Mouse (Mus musculus) macrophage (primary cell): Measurements from ENCODE around the gene Ssbp3. TPM values are rescaled to one million over a fixed set of nuclear protein-coding genes. Genes with fewer than 3 reads are reported as not detected.

Source experiments
- H3K27ac ChIP-seq: fragments of 350-480 bp; formaldehyde crosslinking; 2 replicates; pipeline ENCODE4 v1.9.0; 2021
- H3K36me3 ChIP-seq: fragments of 350-480 bp; formaldehyde crosslinking; 2 replicates; pipeline ENCODE4 v1.9.0; 2021; ENCODE audit errors: inconsistent target
- H3K4me3 ChIP-seq: fragments of 350-480 bp; formaldehyde crosslinking; 2 replicates; pipeline ENCODE4 v1.9.0; 2021; ENCODE audit errors: inconsistent target
- H3K79me2 ChIP-seq: fragments of 350-480 bp; formaldehyde crosslinking; 2 replicates; pipeline ENCODE4 v1.9.0; 2021; ENCODE audit errors: inconsistent target
- WGBS: methylation state at CpG from one replicate; pipeline ENCODE4 v1.1.7; 2026; ENCODE audit warnings: inconsistent platforms; ENCODE audit not compliant: missing documents; 5-methylcytosine and 5-hydroxymethylcytosine counted together
- polyA plus RNA-seq: library from polyadenylated mRNA; stranded (reverse); fragments of 250-400 nt; gene quantifications from 3 replicates; pipeline ENCODE4 v1.2.4, GENCODE M21; 2018; ENCODE audit warnings: inconsistent platforms

Gene Ssbp3
- polyA plus RNA-seq, 1 experiment from 2014 or later: 44.3 TPM

DNA sequence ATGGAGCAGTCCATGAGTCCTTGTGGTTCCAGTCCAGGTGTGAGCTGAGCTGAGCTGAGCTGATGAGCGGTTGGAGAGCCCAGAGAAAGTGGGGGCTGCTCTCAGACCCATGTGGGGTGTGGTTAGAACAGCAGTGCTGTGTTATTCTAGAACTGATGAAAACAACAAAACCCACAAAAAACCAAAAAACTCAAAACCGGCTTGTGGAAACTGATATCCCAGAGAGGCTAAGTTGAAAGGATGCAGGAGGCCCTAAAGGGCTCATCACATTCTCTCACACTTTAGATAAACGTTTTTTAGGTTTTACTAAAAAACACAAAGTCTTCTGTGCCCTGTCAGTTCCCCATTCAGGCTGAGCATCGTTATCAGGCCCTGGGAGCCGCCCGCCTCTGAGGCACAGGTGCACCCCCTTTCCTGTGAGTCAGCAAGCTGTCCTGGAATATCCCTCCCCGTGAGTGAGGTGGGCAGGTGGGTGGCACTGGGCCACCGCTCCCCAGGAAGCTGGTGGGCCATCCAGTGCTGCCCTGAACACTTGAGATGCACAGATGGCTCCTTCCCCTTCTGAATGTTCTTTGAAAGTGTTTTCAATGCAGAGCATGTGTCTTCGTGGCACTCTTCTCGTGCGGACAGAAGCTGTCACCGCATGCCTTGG lies 24.6 kb downstream of the Ssbp3 start:
- Histone ChIP-seq H3K79me2 (no peaks in the 10 kb centered on the region; the same call in 1 of the 2 replicates), H3K36me3 (no peaks in the 10 kb centered on the region), H3K27ac (no peak overlapping the region), H3K4me3 (no peak overlapping the region)
- 62% methylated on average over 12 of the region's 12 CpGs for WGBS

DNA sequence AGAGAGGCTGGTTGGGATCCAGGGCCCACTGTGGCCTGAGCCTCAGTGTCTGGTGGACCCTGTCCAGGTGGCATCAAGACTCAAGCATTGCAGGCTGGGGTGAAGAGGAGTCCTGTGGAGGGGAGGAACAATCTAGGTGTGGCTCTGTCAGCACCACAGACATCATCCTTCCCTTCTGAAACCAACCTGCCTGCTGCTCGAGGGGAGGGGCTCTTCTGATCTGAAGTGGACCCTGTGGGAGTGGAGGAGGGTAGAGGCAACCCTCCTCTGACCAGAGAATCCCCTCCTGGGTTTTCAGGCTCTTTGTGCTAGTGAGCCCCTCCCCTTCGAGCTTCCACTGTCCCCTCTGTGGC lies 25.1 kb downstream of the Ssbp3 start:
- no peaks in the 10 kb centered on the region for H3K36me3 ChIP-seq
- WGBS: 59% methylated on average over 2 of the region's 2 CpGs
- no peak overlapping the region for H3K27ac ChIP-seq
- H3K79me2 ChIP-seq: no peaks in the 10 kb centered on the region; the same call in 1 of the 2 replicates
- H3K4me3 ChIP-seq: no peak overlapping the region

DNA sequence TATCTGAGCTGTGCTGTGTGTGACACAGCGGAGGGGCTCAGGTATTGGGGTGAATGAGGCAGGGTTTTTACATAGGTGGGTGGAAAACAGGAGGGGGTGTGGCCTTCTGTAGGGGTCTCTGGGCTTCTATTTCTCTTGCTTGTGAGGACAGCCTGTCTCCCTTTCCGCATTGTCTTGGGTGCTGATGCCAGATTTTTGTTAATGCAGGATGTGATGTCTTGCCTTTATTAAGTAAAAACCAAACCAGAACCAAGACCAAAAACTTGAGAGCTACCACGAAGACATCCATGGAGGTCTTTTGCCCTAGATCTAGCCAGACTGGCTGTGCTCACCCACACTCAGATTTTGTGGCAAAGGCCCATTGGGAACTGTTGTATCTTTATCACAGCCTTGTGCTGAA lies 25.5 kb downstream of the Ssbp3 start:
- H3K36me3 ChIP-seq: no peaks in the 10 kb centered on the region
- 87% methylated on average over 3 of the region's 3 CpGs for WGBS
- H3K27ac ChIP-seq: no peak overlapping the region
- H3K4me3 ChIP-seq: no peak overlapping the region
- no peaks in the 10 kb centered on the region; the same call in 1 of the 2 replicates for H3K79me2 ChIP-seq

DNA sequence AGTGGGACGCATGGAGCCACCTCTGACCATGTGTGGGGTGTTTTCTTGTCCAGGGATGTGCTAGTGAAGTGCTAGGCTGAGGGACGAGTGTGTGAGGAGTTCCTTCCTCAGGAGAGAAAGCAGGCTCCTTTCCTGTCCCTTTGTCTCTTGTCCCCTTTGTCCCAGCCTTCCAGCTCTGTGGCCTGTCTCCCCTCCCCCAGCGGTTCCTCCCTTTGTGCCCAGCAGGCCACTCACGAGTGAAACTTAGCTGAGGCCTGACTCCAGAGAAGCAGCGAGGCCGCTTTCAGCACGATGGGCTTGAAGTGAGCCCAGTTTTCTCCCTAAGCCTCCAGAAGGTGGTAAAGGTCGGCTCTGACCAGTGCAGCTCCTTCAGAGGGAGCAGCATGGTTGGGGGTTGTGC lies 26.2 kb downstream of the Ssbp3 start:
- Histone ChIP-seq H3K36me3 (no peaks in the 10 kb centered on the region), H3K4me3 (no peak overlapping the region), H3K27ac (no peak overlapping the region), H3K79me2 (no peaks in the 10 kb centered on the region; the same call in 1 of the 2 replicates)
- whole genome bisulfite sequencing: 90% methylated on average over 8 of the region's 8 CpGs

DNA sequence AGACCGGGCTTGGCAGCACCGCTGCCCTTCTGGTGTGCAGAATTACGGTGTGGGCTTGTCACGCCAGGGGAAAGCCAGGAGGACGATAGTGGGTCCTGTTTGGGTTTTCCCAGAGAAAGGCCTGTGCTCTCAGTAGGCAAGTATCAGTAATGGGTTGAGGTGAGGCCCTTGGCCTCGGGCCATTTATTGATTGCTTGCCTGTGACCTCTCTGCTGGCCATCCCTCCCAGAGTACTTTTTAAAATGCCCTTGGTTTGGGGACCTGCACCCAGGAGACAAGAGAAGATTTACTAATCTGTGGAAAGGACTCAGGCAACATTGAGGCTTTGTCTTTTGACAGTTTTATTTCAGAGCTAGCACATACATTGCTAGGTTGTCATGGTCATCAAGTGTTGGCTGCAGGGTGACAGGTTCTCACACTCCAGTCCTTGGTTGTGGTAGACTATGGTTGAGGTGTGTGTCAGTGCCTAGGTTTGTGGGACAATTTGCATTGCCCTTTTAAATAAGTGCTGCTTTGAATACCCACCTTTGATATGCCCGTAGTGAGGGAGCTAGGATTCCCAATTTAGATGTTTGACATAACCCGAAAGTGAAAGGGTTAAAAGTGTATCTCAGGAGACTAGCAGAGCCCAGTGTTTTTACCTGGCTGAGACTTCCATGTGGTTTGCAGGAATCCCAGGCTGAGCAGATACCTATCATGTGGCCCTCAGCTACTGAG lies 28.2 kb downstream of the Ssbp3 start:
- H3K27ac ChIP-seq: no peak overlapping the region
- no peak overlapping the region for H3K4me3 ChIP-seq
- H3K36me3 ChIP-seq: no peaks in the 10 kb centered on the region
- 95% methylated on average over 8 of the region's 8 CpGs for WGBS
- H3K79me2 ChIP-seq: no peaks in the 10 kb centered on the region

DNA sequence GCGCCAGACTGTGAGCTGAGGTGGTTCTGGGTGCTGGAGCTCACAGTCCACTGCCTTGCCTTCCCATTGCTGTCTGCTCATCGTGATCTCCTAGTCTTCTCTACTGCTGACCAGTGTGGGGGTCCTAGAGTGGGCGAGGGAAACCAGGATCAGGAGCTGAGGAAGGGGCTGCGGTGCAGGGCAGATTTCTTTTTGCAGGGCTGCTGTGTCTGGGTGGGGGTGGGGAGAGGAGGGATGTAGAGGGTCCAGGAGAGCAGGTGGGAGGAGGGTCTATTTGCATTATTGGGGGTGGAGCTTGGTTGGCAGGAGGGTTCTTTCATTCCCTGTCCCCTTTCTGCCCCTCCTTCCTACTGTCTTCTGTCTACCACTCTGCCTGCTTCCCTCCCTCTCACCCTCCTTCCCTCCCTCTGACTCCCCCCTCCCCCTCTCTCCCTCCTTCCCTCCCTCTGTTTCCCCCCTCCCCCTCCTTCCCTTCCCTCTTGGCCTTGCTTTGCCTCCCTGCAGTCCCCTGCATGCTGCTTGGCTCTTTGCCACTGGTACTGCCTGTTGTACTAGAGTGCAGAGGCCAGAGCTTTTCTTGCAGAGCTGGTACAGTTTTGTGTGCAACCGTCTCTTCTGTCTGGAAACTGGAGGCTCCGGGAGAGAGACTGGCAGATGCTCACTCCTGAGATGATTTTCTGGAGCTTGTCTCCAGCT lies 28.9 kb downstream of the Ssbp3 start:
- Histone ChIP-seq H3K4me3 (no peak overlapping the region), H3K36me3 (no peaks in the 10 kb centered on the region), H3K27ac (no peak overlapping the region), H3K79me2 (no peaks in the 10 kb centered on the region)
- 69% methylated on average over 6 of the region's 6 CpGs for WGBS

DNA sequence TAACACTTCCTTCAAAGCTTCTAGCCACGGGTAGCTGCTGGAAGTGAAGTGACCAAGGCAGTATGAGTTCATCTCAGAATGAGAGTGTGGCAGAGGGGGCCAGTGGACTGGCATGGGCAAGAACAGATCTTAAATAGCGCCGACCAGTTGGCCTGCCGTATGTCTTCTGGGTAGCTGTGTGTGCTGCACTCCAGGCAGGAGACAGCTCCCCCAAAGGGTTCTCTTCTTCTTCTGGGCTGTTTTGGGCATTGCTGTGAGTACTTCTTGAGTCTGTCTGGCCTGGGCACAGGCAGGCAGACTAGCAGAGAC lies 29.4 kb downstream of the Ssbp3 start:
- WGBS: 48% methylated on average over 4 of the region's 4 CpGs
- Histone ChIP-seq H3K79me2 (no peaks in the 10 kb centered on the region), H3K4me3 (no peak overlapping the region), H3K36me3 (no peaks in the 10 kb centered on the region), H3K27ac (no peak overlapping the region)

DNA sequence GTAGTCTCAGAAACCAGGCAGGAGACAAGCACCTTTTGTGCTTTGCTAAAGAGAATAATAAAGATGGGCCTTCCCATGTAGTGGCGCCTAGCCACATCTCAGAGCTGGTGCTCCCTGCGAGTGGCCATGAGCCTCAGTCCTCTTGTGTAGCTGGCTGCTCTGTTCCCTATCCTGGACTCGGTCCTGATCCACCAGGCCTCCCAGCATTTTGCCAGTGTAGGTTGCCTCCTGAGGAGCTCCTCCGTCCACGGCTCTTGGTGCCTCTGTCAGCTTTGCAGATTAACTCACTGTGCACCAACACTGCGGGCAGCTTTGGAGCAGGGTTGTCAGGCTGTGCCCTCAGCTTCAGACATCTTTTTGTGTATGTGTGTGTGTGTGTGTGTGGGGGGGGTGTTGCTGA lies 30.4 kb downstream of the Ssbp3 start:
- H3K36me3 ChIP-seq: no peaks in the 10 kb centered on the region
- no peak overlapping the region for H3K27ac ChIP-seq
- H3K4me3 ChIP-seq: no peak overlapping the region
- no peaks in the 10 kb centered on the region for H3K79me2 ChIP-seq
- 93% methylated on average over 6 of the region's 6 CpGs for WGBS

DNA sequence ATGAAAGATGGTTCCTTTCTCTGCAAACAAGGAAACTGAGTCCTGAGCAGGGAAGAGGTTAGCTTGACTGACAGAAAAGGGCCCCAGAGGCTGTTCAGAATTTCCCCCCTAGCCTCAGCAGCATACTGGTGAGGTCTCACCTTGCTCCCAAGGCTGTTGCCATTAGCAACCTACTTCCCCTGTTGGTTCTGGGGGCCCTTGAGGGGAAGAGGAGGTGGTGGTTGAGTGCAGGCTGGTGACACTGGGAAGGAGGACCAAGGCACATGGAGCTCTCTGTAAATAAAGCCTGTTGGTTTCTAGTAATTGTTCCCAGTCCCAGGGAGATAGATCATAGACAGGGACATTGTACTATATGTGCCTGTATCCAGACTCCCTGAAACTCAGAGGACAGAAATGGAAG lies 31.0 kb downstream of the Ssbp3 start:
- Histone ChIP-seq H3K36me3 (no peaks in the 10 kb centered on the region), H3K4me3 (no peak overlapping the region), H3K27ac (no peak overlapping the region), H3K79me2 (no peaks in the 10 kb centered on the region; the same call in 1 of the 2 replicates)

DNA sequence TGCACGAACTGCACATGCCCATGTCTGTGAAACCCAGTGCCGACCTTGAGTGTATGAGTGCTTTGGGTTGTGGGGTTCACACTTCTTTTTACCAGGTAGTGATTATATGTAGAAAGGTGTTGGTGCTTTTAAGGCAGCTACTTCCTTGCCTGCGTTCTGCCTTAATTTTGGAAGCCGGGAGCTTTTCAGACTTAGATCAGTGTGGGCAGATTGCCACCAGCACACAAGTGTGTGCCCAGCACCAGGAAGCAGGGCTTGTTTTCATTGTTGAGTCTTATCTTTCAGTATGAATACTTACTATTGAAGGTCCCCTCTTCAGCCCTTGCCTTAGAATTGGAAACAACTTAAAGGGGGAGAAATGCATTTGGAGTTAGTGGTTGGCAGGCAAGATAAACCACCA lies 32.0 kb downstream of the Ssbp3 start:
- WGBS: 82% methylated on average over 4 of the region's 4 CpGs
- no peaks in the 10 kb centered on the region for H3K36me3 ChIP-seq
- no peak overlapping the region for H3K4me3 ChIP-seq
- H3K27ac ChIP-seq: no peak overlapping the region
- H3K79me2 ChIP-seq: no peaks in the 10 kb centered on the region; the same call in 1 of the 2 replicates

DNA sequence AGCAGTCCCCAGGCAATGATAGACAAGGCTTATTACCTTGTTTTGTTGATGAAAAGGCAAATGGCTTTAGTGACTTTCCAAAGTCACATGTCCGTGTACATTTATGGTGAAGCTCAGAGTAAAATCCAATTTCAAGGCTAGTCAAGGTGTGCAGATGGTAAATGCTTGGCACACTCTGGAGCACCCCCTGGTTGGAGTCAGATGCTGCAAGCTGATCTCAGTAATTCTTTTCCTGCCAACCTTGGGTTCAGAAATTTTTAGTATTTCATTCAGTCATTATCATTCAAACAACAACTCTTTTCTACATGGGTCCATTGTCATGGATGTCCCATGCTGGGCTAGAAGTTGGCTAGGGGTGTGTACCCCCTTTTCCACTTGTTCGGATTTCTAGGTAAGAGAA lies 33.1 kb downstream of the Ssbp3 start:
- Histone ChIP-seq H3K4me3 (no peak overlapping the region), H3K36me3 (no peaks in the 10 kb centered on the region), H3K79me2 (no peaks in the 10 kb centered on the region; the same call in 1 of the 2 replicates), H3K27ac (no peak overlapping the region)
- 92% methylated on average over 2 of the region's 2 CpGs for WGBS

DNA sequence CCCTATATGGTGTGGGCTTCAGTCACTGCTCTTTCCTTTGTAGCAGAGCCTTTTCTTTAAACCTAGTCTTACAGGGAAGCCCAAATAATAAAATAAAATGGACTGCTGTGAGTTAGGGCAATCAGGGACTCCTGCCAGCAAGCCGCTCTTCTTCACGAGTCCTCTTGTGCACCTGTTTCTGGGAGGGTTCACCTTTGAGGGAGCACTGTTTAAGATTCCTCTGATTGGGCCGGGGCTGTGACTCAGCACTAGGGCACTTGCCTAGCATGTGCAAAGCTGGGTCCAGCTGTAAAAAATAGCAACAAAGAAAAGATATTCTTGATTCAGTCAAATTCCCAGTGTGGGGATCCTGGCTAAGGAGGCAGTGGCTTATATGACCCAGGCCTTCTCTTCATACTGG lies 34.4 kb downstream of the Ssbp3 start:
- H3K79me2 ChIP-seq: no peaks in the 10 kb centered on the region; the same call in 1 of the 2 replicates
- 92% methylated on average over 3 of the region's 3 CpGs for WGBS

DNA sequence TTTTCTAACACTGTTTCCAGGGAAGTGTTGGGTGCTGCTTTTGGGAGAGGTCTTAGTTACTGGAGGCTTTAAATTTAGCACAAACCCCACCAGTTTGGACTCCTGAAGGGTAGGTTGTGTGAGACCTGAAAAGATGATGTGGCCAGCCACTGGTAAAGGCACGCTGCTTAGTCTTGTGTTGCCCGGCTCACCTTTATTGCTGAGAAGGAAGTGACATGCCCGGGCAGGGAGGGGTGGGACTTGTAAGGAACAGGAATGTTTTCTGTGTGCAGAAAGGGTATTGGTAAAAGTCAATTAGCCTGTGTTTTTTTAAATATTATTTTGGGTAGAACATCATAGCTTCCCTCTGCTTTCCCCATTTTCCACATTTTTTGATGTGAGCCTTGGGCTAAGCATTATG lies 37.2 kb downstream of the Ssbp3 start:
- Histone ChIP-seq H3K79me2 (no peaks in the 10 kb centered on the region; the same call in 1 of the 2 replicates), H3K36me3 (no peaks in the 10 kb centered on the region), H3K4me3 (no peak overlapping the region), H3K27ac (no peak overlapping the region)
- 78% methylated on average over 3 of the region's 3 CpGs for WGBS

More for the DNA sequence above, 34.4 kb downstream of the Ssbp3 start:
- Histone ChIP-seq H3K36me3 (no peaks in the 10 kb centered on the region), H3K4me3 (no peak overlapping the region), H3K27ac (no peak overlapping the region)

DNA sequence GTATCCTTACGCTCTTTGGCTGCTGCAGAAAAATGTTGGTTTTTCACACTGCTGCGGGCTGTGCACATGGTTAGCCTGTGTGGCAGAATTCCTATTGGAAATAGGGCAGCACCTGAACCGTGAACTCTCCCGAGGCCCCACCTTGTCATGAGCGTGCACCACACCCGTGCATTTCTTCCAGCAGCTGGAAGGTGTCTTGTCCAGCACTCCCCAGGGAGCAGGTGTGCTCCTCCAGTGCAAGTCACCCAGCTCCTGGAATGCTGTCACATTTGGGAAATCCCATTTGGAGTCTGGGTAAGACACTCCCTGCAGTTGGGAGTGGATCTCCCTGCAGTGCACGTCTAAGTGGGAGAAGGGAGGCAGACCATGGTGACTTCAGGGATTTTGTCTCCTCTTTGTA lies 38.0 kb downstream of the Ssbp3 start:
- Histone ChIP-seq H3K27ac (no peak overlapping the region), H3K36me3 (no peaks in the 10 kb centered on the region), H3K4me3 (no peak overlapping the region), H3K79me2 (no peaks in the 10 kb centered on the region; the same call in 1 of the 2 replicates)
- WGBS: 88% methylated on average over 7 of the region's 7 CpGs

DNA sequence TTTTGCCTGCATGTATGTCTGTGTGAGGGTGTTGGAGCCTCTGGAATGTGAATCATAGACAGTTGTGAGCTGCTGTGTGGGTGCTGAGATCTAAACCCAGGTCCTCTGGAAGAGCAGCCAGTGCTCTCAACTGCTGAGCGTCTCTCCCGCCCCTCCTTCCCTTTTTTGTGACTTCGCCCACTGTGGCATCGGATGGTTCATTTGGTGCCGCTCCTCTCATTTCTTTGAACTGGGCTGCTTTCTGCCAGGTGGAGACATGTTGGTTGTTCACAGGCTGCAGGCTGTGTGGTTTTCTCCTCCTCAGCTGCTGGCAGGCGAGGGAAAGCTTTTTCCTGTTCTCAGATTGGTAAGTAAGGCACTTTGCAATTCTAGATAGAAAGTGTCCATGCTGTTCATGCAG lies 38.7 kb downstream of the Ssbp3 start:
- H3K79me2 ChIP-seq: no peaks in the 10 kb centered on the region; the same call in 1 of the 2 replicates
- H3K27ac ChIP-seq: no peak overlapping the region
- WGBS: 33% methylated on average over 6 of the region's 6 CpGs
- no peaks in the 10 kb centered on the region for H3K36me3 ChIP-seq
- no peak overlapping the region for H3K4me3 ChIP-seq
